Mouse (Mus musculus): ENCODE results near the gene Ephb4.

Gene Ephb4

DNA sequence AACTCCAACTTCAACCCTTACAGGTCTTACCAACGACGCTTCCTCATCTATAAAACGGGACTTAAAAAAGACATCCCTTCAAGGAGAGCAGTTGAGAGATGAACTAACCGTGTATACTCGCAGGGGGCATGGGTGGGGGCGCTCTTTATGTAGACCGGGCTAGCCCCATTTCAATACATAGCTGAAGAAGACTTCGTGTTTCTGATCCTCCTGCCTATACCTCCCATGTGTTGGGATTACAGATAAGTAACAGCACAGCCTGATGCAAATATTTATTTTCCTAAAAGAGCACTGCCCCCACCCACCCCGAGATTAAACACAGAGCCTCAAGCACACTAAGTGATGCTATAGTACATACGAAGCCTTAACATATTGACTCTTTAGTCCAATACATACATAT is 15.6 kb upstream of the Ephb4 start:
- DNase-seq (ENCODE audit: inconsistent age in 2 of 2, low spot score in 1 of 2): no peak

DNA sequence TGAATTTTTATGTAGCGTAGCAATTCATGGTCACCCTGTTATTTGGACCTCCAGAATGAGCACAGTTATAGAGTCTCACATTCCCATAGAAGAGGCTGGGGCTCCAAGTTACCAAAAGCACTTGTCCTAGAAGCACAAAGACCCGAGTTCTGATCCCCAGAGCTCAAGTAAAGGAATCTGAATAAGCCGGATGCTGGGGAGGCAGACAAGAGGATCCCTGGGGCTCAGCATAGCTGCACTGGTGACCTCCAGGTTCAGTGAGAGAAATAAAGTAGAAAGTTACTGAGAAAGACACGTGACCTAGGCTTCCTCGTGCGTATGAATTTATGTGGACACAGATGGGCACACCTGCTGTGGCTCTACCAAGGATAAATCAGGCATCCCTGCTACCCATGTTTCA is 14.8 kb upstream of the Ephb4 start:
- no peak for DNase-seq (ENCODE audit: inconsistent age in 2 of 2, low spot score in 1 of 2)

DNA sequence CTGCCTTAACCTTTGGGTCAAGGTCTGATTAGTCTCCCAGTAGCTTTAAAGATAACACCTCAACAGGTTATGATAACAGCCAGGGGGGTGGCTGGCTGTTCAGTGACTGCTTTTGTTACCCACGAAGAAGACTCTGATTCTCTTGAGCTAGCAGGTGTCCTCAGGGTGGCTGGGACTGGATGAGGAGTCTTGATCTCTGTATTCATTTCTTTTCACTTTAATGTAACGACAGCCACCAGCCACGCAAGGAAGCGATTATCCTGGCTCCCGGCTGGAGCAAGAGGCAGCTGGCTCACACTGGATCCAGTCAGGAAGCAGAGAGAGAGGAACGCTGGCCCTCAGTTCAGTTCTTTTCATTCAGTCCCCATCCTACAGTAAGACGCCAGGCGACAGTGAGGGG is 12.7 kb upstream of the Ephb4 start:
- no peak for DNase-seq (ENCODE audit: inconsistent age in 2 of 2, low spot score in 1 of 2)

DNA sequence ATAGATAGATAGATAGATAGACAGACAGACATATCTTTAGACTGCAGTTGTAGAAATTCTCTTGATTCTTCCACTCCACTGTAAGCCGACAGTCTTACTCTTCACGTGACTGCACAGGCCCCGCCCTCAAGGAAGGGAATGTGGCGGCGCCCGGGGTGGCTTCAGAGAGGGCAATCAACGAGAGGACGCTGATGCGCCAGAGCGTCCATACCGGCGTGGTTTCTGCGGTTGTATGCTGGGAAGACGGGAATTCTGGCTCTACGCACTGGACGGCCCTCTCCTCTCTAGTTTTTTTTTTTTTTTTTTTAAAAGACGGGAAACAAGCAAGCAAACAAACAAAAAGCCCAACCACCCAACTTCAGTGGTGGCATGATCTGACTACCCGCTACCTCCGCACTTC is 11.7 kb upstream of the Ephb4 start:
- peak; percentile 94 to 96 for DNase-seq (ENCODE audit: inconsistent age in 2 of 2, low spot score in 1 of 2)

DNA sequence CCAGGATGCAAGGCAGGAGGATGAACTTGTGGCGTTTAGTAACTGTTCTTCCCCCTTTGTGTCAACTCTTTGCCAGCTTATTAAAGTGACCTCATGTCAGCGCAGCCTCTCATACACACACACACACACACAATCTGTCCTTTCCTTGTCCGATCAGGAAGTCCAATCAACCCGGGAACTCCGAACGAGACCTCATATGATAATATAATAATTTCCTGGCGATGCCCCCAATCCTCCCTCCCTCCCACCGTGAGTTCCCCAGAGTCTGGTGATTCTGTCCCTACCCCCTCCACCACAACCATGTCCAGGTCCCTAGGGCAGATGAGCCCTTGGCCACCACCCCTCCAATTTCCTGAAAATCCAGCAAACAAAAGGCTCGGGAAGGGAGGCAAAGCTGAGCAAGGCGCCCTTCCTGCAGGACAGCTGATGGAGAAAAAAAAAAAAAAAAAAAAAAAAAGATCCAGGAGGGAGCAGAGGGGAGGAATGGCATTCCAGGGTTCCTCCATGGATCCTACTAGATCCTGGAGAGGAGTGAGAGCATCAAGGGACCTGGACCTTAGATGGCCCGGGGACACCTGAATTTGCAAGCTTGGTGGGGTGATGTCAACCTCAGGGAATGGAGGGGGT is 11.1 kb upstream of the Ephb4 start:
- DNase-seq (ENCODE audit: inconsistent age in 2 of 2, low spot score in 1 of 2): peak; percentile 64 to 89

- DNase-seq (ENCODE audit: inconsistent age in 2 of 2, low spot score in 1 of 2): peak; percentile 74 to 81
Observed at GRCm38 (mm10) chr5:137339290-137339979, 10.5 kb upstream of the Ephb4 start.

GRCm38 (mm10) chr5:137340222-137340621 is 9.7 kb upstream of the Ephb4 start:
- DNase-seq (ENCODE audit: inconsistent age in 2 of 2, low spot score in 1 of 2): no peak

DNA sequence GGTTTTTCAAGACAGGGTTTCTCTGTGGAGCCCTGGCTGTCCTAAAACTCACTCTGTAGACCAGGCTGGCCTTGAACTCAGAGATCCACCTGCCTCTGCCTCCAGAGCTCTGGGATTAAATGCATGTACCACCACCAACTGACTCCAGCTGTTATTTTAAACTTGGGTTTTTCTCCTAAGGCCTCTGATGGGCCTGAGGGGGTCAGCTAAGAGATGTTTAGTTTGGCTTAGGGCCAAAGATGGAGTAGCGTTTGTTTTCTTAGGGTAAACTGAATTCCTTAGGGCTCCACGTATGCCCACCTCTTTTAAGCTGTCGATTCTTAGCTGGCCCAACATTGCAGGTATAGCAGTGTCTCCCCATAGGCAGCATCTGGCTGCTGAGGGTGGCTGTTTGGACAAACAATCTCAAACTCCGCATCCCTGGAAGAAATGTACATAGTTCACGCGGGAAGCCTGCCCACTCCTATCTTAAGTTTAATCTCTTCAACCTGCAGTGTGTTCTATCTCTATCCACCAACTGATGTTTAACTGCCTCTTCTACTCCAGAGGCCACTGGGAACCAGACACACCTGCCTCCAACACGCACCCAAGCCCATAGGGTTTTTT is 7.4 kb upstream of the Ephb4 start:
- DNase-seq (ENCODE audit: inconsistent age in 2 of 2, low spot score in 1 of 2): no peak

DNA sequence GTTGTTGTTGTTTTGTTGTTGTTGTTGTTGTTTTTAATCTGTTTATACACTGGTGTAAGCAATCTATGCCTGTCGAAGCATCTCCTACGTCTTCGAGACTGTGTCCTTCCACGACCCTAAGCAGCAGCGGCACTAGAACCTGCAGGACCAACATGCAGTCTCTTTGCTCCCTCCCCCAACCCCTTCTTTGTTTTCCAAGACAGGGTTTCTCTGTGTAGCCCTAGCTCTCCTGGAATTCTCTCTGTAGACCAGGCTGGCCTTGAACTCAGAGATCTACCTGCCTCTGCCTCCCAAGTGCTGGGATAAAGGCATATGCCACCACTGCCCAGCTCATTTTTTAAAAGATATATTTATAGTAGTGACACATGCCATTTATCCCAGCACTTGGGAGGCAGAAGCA is 6.5 kb upstream of the Ephb4 start:
- DNase-seq (ENCODE audit: inconsistent age in 2 of 2, low spot score in 1 of 2): no peak

- no peak for DNase-seq (ENCODE audit: inconsistent age in 2 of 2, low spot score in 1 of 2)
Observed at GRCm38 (mm10) chr5:137343869-137344268, 6.0 kb upstream of the Ephb4 start.

DNA sequence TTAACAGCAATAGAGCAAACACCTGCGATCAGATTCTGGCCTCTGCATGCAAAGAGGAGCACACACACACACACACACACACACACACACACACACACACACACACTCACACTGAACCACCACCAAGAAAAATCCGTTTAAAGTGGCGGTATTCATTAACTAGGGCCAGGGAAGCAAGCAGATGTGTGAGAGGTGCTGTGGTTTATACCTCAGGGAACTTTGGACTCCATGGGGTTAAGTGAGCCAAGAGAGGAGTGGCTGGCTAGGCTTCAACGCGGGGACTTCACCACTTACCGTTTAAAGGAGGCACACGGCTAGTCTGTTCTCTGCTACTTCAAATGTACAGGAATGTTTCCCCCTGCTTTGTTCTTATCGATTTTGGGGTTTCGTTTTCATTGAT is 4.1 kb upstream of the Ephb4 start:
- DNase-seq (ENCODE audit: inconsistent age in 2 of 2, low spot score in 1 of 2): no peak

DNA sequence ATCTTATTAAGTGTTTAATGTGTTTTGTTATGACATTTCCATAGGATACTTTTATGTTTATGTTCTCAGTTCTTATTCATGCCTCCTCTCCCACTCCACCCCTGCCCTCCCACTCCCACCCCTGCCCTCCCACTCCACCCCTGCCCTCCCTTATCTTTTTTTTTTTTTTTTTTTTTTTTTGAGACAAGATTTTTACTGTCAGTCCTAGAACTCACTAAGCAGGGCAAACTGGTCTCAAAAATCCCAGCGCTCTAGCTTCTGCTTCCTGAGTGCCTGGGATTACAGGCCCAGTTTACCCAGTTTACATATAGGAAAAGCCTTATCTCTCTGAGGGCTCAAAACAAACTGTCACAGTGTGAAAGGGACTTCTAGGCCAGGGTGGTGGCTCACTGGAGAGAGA is 3.5 kb upstream of the Ephb4 start:
- DNase-seq (ENCODE audit: inconsistent age in 2 of 2, low spot score in 1 of 2): no peak

- no peak for DNase-seq (ENCODE audit: inconsistent age in 2 of 2, low spot score in 1 of 2)
Observed at GRCm38 (mm10) chr5:137346983-137347382, 2.9 kb upstream of the Ephb4 start.

- DNase-seq (ENCODE audit: inconsistent age in 2 of 2, low spot score in 1 of 2): peak in 1 of 2 experiments; percentile 71
Observed at GRCm38 (mm10) chr5:137347856-137348255, 2.1 kb upstream of the Ephb4 start.

DNA sequence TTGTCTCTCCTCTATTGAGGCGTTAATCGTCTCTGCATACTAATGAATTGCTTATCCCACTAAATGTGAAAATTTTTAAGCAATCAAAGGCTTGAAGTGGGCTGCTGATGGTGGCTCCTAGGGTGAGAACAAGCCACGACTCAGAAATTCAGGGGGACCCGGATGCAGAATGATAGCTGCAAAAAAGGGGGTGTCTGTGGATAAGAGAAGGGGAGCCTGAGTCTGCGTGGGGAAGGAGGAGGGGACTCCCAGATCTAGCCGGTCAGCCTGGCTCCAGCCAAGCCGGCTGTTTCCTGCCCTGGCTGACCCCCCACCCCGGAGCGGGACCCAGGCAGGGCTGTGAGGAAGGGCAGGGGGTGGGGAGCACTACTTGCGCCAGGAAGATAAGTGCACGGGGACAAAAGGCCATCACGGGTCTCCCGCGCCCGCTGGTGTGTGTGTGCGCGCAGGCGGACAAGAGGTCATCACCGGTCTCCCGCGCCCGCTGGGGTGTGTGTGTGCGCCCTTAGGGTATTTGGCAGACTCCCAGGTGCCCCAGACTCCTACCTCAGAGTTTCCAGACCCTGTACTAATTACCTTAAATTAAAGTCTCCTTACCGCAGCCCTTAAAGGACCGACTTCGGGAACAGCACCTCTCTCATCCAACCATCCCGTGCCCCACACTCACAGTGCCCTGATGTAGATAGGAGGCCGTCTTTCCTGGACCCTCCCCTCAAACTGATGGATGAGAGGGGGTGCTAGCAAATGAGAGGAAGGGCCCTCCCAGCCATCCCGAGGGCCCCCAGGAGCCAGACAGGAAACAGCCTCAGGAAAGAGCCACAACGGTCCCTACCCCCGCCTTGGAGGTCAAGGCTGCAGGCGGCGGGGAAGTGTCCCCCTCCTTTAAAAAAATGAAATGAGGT is 1.2 kb upstream of the Ephb4 start:
- peak; percentile 85 to 86 for DNase-seq (ENCODE audit: inconsistent age in 2 of 2, low spot score in 1 of 2)

- no peak for DNase-seq (ENCODE audit: inconsistent age in 2 of 2, low spot score in 1 of 2)
Observed at GRCm38 (mm10) chr5:137350205-137351057, 522 bp downstream of the Ephb4 start.

GRCm38 (mm10) chr5:137351058-137351380 is 1.1 kb downstream of the Ephb4 start:
- peak in 1 of 2 experiments; percentile 61 for DNase-seq (ENCODE audit: inconsistent age in 2 of 2, low spot score in 1 of 2)

DNA sequence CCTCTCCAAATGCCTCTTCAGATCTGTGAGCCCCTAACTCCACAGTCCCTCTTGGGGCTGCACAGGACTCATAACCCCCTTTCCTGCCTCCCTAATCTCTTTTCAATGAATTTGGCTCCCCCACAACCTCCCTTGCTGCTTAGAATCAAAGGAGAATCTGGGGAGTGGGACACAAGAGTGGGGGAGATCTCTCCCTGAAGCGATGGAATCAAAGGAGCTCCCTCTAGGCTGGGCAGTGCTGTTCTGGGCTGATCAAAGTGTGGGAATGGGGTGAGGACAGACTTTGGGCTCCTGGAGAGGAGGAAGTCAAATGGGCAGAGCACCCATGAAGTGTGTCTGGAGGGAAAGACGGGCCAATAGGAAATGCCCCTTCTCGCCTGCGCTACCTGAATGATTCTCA is 1.5 kb downstream of the Ephb4 start:
- DNase-seq (ENCODE audit: inconsistent age in 2 of 2, low spot score in 1 of 2): no peak

GRCm38 (mm10) chr5:137352011-137352975 is 2.4 kb downstream of the Ephb4 start:
- peak; percentile 46 to 66 for DNase-seq (ENCODE audit: inconsistent age in 2 of 2, low spot score in 1 of 2)
